Mouse (Mus musculus) stomach, postnatal 0 days (tissue): ENCODE results near the gene Tsr3.

Experiments used
- CTCF ChIP-seq: IDR thresholded peaks from 2 replicates; pipeline ENCODE4 v1.5.1; 2016; ENCODE audit warnings: antibody characterized with exemption, low read depth, mild to moderate bottlenecking, moderate library complexity
- EP300 ChIP-seq: optimal IDR thresholded peaks from 2 replicates; pipeline ENCODE3; 2016; ENCODE audit warnings: antibody characterized with exemption

DNA sequence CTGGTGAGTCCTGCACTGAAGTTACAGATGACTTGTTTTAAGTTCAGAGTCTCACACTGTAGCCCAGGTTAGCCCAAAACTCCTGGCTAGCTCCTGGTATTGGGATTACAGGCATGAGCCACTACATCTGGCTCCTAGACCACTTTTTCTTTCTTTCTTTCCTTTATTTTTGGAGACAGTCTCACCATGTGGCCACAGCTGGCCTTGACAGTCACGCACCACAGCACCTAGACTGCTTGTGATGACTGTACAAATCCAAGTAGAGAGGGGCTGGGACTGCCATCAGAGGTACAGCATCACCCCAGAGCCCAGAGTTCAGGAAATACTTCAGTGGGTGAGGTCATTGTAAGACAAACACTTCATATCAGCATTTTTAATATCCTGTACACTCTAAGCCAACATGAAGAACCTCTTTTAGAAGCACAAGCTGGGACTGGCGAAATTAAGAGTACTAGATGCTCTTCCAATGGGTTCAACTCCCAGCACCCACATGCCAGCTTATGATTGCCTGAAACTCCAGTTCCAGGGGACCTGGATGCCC lies 30.9 kb downstream of the Tsr3 start:
- TF ChIP-seq CTCF, result no peak
- no peak for TF ChIP-seq EP300
